Mouse (Mus musculus): ENCODE measurements at regions not wholly inside any gene's neighbourhood (a gene's known extent, or its start where the extent isn't known, plus 50 kb on each side); places are given as distances from the start of the nearest gene placed in this dataset.

DNA sequence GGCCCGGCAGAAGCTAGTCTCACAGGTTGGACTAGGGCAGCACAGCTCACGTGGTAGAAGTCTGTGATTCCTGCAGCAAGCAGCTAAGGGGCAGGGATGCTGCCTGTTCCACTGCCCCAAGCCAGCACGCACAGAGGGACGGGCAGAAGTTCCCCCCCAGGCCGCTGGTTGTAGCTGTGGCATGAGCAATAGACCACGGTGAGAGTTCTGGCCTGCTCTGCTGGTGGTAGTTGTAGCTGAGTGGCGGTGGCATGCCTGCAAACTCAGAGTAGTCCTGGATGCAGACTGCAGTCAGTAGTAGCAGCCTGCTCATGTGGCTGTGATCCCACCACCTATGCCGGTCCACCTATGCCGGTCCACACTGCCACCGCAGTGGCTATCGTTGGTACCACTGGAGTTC is 71.5 kb upstream of the Rpl39l start:
- H3ac ChIP-seq (ENCODE audit: control insufficient read depth, insufficient read length, low read depth), result no peak overlapping the region
- no peaks in the 10 kb centered on the region for H3K79me3 ChIP-seq (ENCODE audit: low read depth)
- no peak overlapping the region for H3K4me3 ChIP-seq (ENCODE audit: insufficient read depth, poor library complexity, severe bottlenecking)
- H3K27me3 ChIP-seq (ENCODE audit: control insufficient read depth, insufficient read depth, insufficient read length), result no peaks in the 10 kb centered on the region
- no peaks in the 10 kb centered on the region for H3K79me2 ChIP-seq (ENCODE audit: control insufficient read depth, insufficient read depth)
- TF ChIP-seq USF1 (IDR thresholded peaks at IDR 0.05; ENCODE audit: low read depth) (no peak), MAX (IDR thresholded peaks at IDR 0.05) (no peak), MYOG (IDR thresholded peaks at IDR 0.05; ENCODE audit: control insufficient read depth, extremely low read depth, insufficient read length) (no peak), CTCF (IDR thresholded peaks at IDR 0.05; ENCODE audit: control insufficient read depth, insufficient read depth, insufficient read length) (no peak), CEBPB (IDR thresholded peaks at IDR 0.05; ENCODE audit: low read depth) (no peak), FOSL1 (IDR thresholded peaks at IDR 0.05; ENCODE audit: insufficient read depth, low read length, poor library complexity, severe bottlenecking) (no peak), MYOD1 (IDR thresholded peaks at IDR 0.05; ENCODE audit: control insufficient read depth, insufficient read length, low read depth) (no peak)
- no peaks in the 10 kb centered on the region for H3K36me3 ChIP-seq (ENCODE audit: control insufficient read depth, insufficient read depth)

DNA sequence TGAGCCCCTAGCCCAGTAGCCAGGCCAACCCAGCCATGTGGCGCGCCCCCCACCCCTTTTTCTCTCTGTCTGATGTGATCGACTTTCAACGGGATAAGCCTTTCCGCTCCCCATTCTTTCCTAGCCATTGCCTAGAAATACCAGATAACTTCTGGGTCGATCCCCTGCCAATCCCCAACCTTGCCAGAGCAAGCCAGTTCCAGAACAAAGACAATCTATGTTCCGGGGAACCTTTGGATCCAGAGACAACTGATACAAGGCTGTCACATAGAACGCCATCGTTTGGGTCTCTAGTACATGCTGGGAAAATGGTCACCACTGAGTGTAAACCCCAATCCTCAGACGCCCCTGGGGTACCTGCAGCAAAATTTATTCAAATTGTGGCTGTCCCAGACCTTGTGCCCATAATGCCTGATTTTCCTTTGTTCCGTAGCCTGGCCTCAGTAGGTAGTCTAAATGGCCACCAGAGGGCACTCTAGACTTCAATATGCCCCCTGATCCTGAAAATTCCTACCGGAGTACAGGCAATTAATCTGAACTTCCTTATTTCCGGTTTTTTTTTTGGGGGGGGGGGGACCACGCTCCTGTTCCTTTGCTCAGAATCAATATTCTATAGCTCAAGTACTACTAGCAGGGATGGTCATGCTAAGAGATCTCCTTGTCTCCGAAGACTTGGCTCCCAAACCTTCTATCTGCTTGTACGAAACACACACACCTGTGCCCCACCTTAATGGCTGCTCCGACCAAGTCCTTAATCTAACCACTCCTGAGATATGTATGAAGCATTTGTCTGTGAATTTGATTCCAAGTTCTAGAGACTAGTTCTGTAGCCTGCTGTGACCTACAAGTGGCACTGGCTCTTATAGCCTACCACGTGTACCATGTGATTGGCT is 81.3 kb upstream of the Rpl39l start:
- H3K79me3 ChIP-seq (ENCODE audit: low read depth), result no peaks in the 10 kb centered on the region
- TF ChIP-seq CTCF (IDR thresholded peaks at IDR 0.05; ENCODE audit: control insufficient read depth, insufficient read depth, insufficient read length) (peak; percentile 30), CEBPB (IDR thresholded peaks at IDR 0.05; ENCODE audit: low read depth) (no peak)
- no peaks in the 10 kb centered on the region for H3K27me3 ChIP-seq (ENCODE audit: control insufficient read depth, insufficient read depth, insufficient read length)
- H3K4me3 ChIP-seq (ENCODE audit: insufficient read depth, poor library complexity, severe bottlenecking), result no peak overlapping the region
- H3K79me2 ChIP-seq (ENCODE audit: control insufficient read depth, insufficient read depth), result no peaks in the 10 kb centered on the region
- no peaks in the 10 kb centered on the region for H3K36me3 ChIP-seq (ENCODE audit: control insufficient read depth, insufficient read depth)
- no peak overlapping the region for H3ac ChIP-seq (ENCODE audit: control insufficient read depth, insufficient read length, low read depth)

DNA sequence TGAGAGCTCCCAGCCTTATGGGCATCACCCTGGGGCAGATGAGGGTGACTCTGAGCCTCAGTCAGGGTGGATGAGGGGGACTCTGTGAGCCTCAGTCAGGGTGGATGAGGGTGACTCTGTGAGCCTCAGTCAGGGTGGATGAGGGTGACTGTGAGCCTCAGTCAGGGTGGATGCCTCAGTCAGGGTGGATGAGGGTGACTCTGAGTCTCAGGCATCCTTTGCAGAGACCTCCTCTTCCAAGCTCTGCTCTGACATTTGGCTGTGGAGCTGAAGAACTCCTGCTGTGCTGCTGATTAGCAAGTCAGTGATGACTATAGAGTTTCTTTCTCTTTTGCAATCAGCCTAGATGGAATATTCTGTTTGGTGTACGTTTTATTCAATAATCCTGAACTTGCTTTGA is 83.7 kb upstream of the Rpl39l start:
- Histone ChIP-seq H3K36me3 (ENCODE audit: control insufficient read depth, insufficient read depth) (no peaks in the 10 kb centered on the region), H3ac (ENCODE audit: control insufficient read depth, insufficient read length, low read depth) (no peak overlapping the region), H3K79me2 (ENCODE audit: control insufficient read depth, insufficient read depth) (no peaks in the 10 kb centered on the region), H3K79me3 (ENCODE audit: low read depth) (no peaks in the 10 kb centered on the region), H3K4me3 (ENCODE audit: insufficient read depth, poor library complexity, severe bottlenecking) (no peak overlapping the region), H3K27me3 (ENCODE audit: control insufficient read depth, insufficient read depth, insufficient read length) (no peaks in the 10 kb centered on the region)
- TF ChIP-seq MYOG (IDR thresholded peaks at IDR 0.05; ENCODE audit: control insufficient read depth, extremely low read depth, insufficient read length) (no peak), CTCF (IDR thresholded peaks at IDR 0.05; ENCODE audit: control insufficient read depth, insufficient read depth, insufficient read length) (no peak), FOSL1 (IDR thresholded peaks at IDR 0.05; ENCODE audit: insufficient read depth, low read length, poor library complexity, severe bottlenecking) (no peak), CEBPB (IDR thresholded peaks at IDR 0.05; ENCODE audit: low read depth) (no peak), MYOD1 (IDR thresholded peaks at IDR 0.05; ENCODE audit: control insufficient read depth, insufficient read length, low read depth) (no peak), USF1 (IDR thresholded peaks at IDR 0.05; ENCODE audit: low read depth) (no peak), MAX (IDR thresholded peaks at IDR 0.05) (no peak)

DNA sequence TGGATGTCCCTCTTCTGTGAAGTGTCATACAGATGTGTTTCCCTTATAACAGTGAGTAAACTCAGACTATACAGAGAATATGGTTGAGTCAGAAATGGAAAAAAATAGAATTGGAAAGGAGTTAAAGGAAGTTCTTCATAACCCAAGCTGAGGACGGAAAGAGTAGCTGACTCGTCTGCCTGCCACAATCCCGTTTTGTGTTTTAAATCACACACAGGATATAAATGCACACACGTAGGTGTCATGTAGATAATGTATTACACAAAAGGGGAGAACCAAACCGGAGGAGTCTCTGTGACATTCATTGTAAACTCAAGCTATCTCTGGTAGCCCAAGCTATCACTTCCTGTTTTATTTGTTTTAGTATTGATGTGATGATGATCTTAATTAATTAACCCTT is 84.6 kb upstream of the Rpl39l start:
- H3K4me3 ChIP-seq (ENCODE audit: insufficient read depth, poor library complexity, severe bottlenecking), result no peak overlapping the region
- TF ChIP-seq FOSL1 (IDR thresholded peaks at IDR 0.05; ENCODE audit: insufficient read depth, low read length, poor library complexity, severe bottlenecking), result no peak
- no peak for TF ChIP-seq CTCF (IDR thresholded peaks at IDR 0.05; ENCODE audit: control insufficient read depth, insufficient read depth, insufficient read length)
- TF ChIP-seq CEBPB (IDR thresholded peaks at IDR 0.05; ENCODE audit: low read depth), result no peak
- TF ChIP-seq MYOG (IDR thresholded peaks at IDR 0.05; ENCODE audit: control insufficient read depth, extremely low read depth, insufficient read length), result no peak
- TF ChIP-seq MAX (IDR thresholded peaks at IDR 0.05), result no peak
- TF ChIP-seq USF1 (IDR thresholded peaks at IDR 0.05; ENCODE audit: low read depth), result no peak
- no peak for TF ChIP-seq MYOD1 (IDR thresholded peaks at IDR 0.05; ENCODE audit: control insufficient read depth, insufficient read length, low read depth)
- no peaks in the 10 kb centered on the region for H3K36me3 ChIP-seq (ENCODE audit: control insufficient read depth, insufficient read depth)
- no peaks in the 10 kb centered on the region for H3K79me2 ChIP-seq (ENCODE audit: control insufficient read depth, insufficient read depth)
- no peaks in the 10 kb centered on the region for H3K27me3 ChIP-seq (ENCODE audit: control insufficient read depth, insufficient read depth, insufficient read length)
- H3ac ChIP-seq (ENCODE audit: control insufficient read depth, insufficient read length, low read depth), result no peak overlapping the region
- no peaks in the 10 kb centered on the region for H3K79me3 ChIP-seq (ENCODE audit: low read depth)

DNA sequence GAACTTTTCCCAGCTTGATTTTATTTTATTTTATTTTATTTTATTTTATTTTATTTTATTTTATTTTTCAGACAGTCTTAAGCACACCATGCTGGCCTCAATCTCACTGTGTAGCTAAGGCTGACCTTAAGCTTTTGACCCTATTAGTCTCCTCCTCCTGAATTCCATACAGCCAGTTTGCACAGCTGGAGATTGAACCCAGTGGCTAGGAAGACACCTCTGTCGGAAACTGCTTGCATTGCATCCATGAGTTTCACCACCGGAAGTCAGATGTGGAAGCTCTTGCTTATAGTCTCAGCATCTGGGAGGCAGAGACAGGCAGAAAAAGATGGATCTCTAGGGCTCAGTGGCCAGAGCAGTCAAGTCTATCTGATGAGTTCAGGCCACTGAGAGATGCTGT is 86.4 kb upstream of the Grin2a start:
- Histone ChIP-seq H3ac (ENCODE audit: control insufficient read depth, insufficient read length, low read depth) (no peak overlapping the region), H3K27me3 (ENCODE audit: control insufficient read depth, insufficient read depth, insufficient read length) (no peaks in the 10 kb centered on the region), H3K79me3 (ENCODE audit: low read depth) (no peaks in the 10 kb centered on the region), H3K4me3 (ENCODE audit: insufficient read depth, poor library complexity, severe bottlenecking) (no peak overlapping the region), H3K36me3 (ENCODE audit: control insufficient read depth, insufficient read depth) (no peaks in the 10 kb centered on the region), H3K79me2 (ENCODE audit: control insufficient read depth, insufficient read depth) (no peaks in the 10 kb centered on the region)
- TF ChIP-seq USF1 (IDR thresholded peaks at IDR 0.05; ENCODE audit: low read depth) (no peak), CTCF (IDR thresholded peaks at IDR 0.05; ENCODE audit: control insufficient read depth, insufficient read depth, insufficient read length) (no peak), FOSL1 (IDR thresholded peaks at IDR 0.05; ENCODE audit: insufficient read depth, low read length, poor library complexity, severe bottlenecking) (no peak), CEBPB (IDR thresholded peaks at IDR 0.05; ENCODE audit: low read depth) (no peak), MAX (IDR thresholded peaks at IDR 0.05) (no peak), MYOG (IDR thresholded peaks at IDR 0.05; ENCODE audit: control insufficient read depth, extremely low read depth, insufficient read length) (no peak), MYOD1 (IDR thresholded peaks at IDR 0.05; ENCODE audit: control insufficient read depth, insufficient read length, low read depth) (no peak)

Measured in C2C12 (cell line).